8 mouse cellular contexts compared by ENCODE assay signal in genomic region chr6:54428850-54429446, GRCm38 (mm10). TPM values are rescaled to one million over a fixed set of nuclear protein-coding genes. Genes with fewer than 3 reads are reported as not detected.
DNase-seq lines count a peak whose midpoint lies in the region; ATAC-seq lines count a peak whose summit lies in the region.

No protein-coding gene starts in this region.

- peak overlapping the region; percentile 50; the same call in 1 of the 2 replicates for H3K9ac ChIP-seq in kidney, embryonic 15.5 days
- H3K9ac ChIP-seq in embryonic facial prominence, embryonic 11.5 days (replicated peaks; ENCODE audit: low read length): peak overlapping the region; percentile 55
- peak overlapping the region; percentile 80 for H3K9ac ChIP-seq in hindbrain, embryonic 16.5 days (ENCODE audit: low read depth, low read length)
- peak overlapping the region; percentile 83 for H3K9ac ChIP-seq in midbrain, embryonic 16.5 days (ENCODE audit: low read depth, low read length)

- H3K27me3 ChIP-seq in kidney, embryonic 15.5 days: peaks cover 48% of the 10 kb centered on the region
- peaks cover 6% of the 10 kb centered on the region; the same call in 1 of the 2 replicates for H3K27me3 ChIP-seq in embryonic facial prominence, embryonic 11.5 days (ENCODE audit: control insufficient read depth, insufficient read depth, low read length)
- no peaks in the 10 kb centered on the region for H3K27me3 ChIP-seq in hindbrain, embryonic 16.5 days (replicated peaks; ENCODE audit: control insufficient read depth, insufficient read depth, low read length)
- H3K27me3 ChIP-seq in midbrain, embryonic 16.5 days (ENCODE audit: control insufficient read depth, insufficient read depth, low read depth, low read length): no peaks in the 10 kb centered on the region

- H3K27ac ChIP-seq in kidney, embryonic 15.5 days: no peak overlapping the region
- no peak overlapping the region for H3K27ac ChIP-seq in embryonic facial prominence, embryonic 11.5 days (replicated peaks; ENCODE audit: low read depth, low read length)
- H3K27ac ChIP-seq in hindbrain, embryonic 16.5 days (ENCODE audit: low read depth, low read length): peak overlapping the region; percentile 19; the same call in 1 of the 2 replicates
- peak overlapping the region; percentile 65 for H3K27ac ChIP-seq in midbrain, embryonic 16.5 days (ENCODE audit: low read length)

- 3% methylated on average over 13 of the region's 14 CpGs for WGBS in kidney, embryonic 15.5 days
- WGBS in embryonic facial prominence, embryonic 11.5 days: 4% methylated on average over 14 of the region's 14 CpGs
- 7% methylated on average over 14 of the region's 14 CpGs for WGBS in hindbrain, embryonic 16.5 days
- 11% methylated on average over 14 of the region's 14 CpGs for WGBS in midbrain, embryonic 16.5 days

- peak overlapping the region; percentile 58 for H3K4me3 ChIP-seq in kidney, embryonic 15.5 days (replicated peaks)
- peak overlapping the region; percentile 52 for H3K4me3 ChIP-seq in embryonic facial prominence, embryonic 11.5 days (ENCODE audit: low read depth, low read length)
- H3K4me3 ChIP-seq in hindbrain, embryonic 16.5 days (ENCODE audit: low read length): peak overlapping the region; percentile 66
- H3K4me3 ChIP-seq in midbrain, embryonic 16.5 days (ENCODE audit: low read depth, low read length): peak overlapping the region; percentile 72

- peaks cover 19% of the 10 kb centered on the region for H3K4me1 ChIP-seq in kidney, embryonic 15.5 days
- H3K4me1 ChIP-seq in embryonic facial prominence, embryonic 11.5 days (ENCODE audit: control insufficient read depth, insufficient read depth, low read length): no peaks in the 10 kb centered on the region
- peaks cover 17% of the 10 kb centered on the region for H3K4me1 ChIP-seq in hindbrain, embryonic 16.5 days (ENCODE audit: control insufficient read depth, insufficient read depth, low read depth, low read length)
- H3K4me1 ChIP-seq in midbrain, embryonic 16.5 days (ENCODE audit: control insufficient read depth, insufficient read depth, low read length): peaks cover 14% of the 10 kb centered on the region; the same call in 1 of the 2 replicates

- no peak for DNase-seq in kidney, postnatal 25 days
- DNase-seq in embryonic facial prominence, embryonic 11.5 days (ENCODE audit: low spot score): no peak
- no peak for DNase-seq in layer of hippocampus, postnatal 10 days (ENCODE audit: low spot score in 2 of 2)

- peak overlapping the region; percentile 96 for H3K4me2 ChIP-seq in kidney, embryonic 15.5 days
- H3K4me2 ChIP-seq in embryonic facial prominence, embryonic 11.5 days (ENCODE audit: low read depth, low read length): peak overlapping the region; percentile 99
- peak overlapping the region; percentile 88 for H3K4me2 ChIP-seq in hindbrain, embryonic 16.5 days (ENCODE audit: low read length)
- H3K4me2 ChIP-seq in midbrain, embryonic 16.5 days (ENCODE audit: low read length): peak overlapping the region; percentile 82

- no peaks in the 10 kb centered on the region for H3K9me3 ChIP-seq in kidney, embryonic 15.5 days (replicated peaks)
- H3K9me3 ChIP-seq in embryonic facial prominence, embryonic 11.5 days (replicated peaks; ENCODE audit: control insufficient read depth, low read length): no peaks in the 10 kb centered on the region
- no peaks in the 10 kb centered on the region for H3K9me3 ChIP-seq in hindbrain, embryonic 16.5 days (ENCODE audit: control insufficient read depth, low read length)
- no peaks in the 10 kb centered on the region for H3K9me3 ChIP-seq in midbrain, embryonic 16.5 days (replicated peaks; ENCODE audit: control insufficient read depth, low read length, poor library complexity, severe bottlenecking)

- ATAC-seq in kidney, embryonic 15.5 days (replicated peaks; ENCODE audit: low FRiP score): peak; percentile 22; the same call in 1 of the 2 replicates
- no peak for ATAC-seq in embryonic facial prominence, embryonic 11.5 days (replicated peaks; ENCODE audit: insufficient number of reproducible peaks, low FRiP score, low TSS enrichment, low read depth)
- ATAC-seq in hindbrain, embryonic 16.5 days: peak; percentile 46
- peak; percentile 66 for ATAC-seq in midbrain, embryonic 16.5 days
- ATAC-seq in megakaryocyte-erythroid progenitor cell, adult 5-6 weeks (replicated peaks; ENCODE audit: low FRiP score, low TSS enrichment, poor library complexity, severe bottlenecking): no peak
- no peak for ATAC-seq in cerebellum, adult (ENCODE audit: insufficient number of reproducible peaks, low FRiP score, low TSS enrichment)

- no peaks in the 10 kb centered on the region for H3K36me3 ChIP-seq in kidney, embryonic 15.5 days
- no peaks in the 10 kb centered on the region for H3K36me3 ChIP-seq in embryonic facial prominence, embryonic 11.5 days (replicated peaks; ENCODE audit: control insufficient read depth, insufficient read depth, low read depth, low read length)
- no peaks in the 10 kb centered on the region for H3K36me3 ChIP-seq in hindbrain, embryonic 16.5 days (ENCODE audit: control insufficient read depth, insufficient read depth, low read length)
- no peaks in the 10 kb centered on the region for H3K36me3 ChIP-seq in midbrain, embryonic 16.5 days (ENCODE audit: control insufficient read depth, insufficient read depth, low read length)

RNA-seq across cellular contexts. Expression of gene Wipf3, which starts 0.5 kb away (rescaled TPM):
- 2.2 and 2.5 TPM in 2 replicates for polyA plus RNA-seq in kidney, embryonic 15.5 days (2015; fragmentation: Nextera tagmentation; extraction: Ambion mirVana)
- 0.86 and 0.90 TPM in 2 replicates for polyA plus RNA-seq in embryonic facial prominence, embryonic 11.5 days (2014; fragmentation: Nextera tagmentation; extraction: Ambion mirVana)
- polyA plus RNA-seq in hindbrain, embryonic 16.5 days (2015; fragmentation: Nextera tagmentation; extraction: Ambion mirVana): 2.3 and 2.5 TPM in 2 replicates
- 3.6 and 5.0 TPM in 2 replicates for polyA plus RNA-seq in midbrain, embryonic 16.5 days (2015; fragmentation: Nextera tagmentation; extraction: Ambion mirVana)
- not detected in 2 replicates for total RNA-seq in megakaryocyte-erythroid progenitor cell, adult 5-6 weeks (2014; fragmentation: Nextera tagmentation)
- total RNA-seq in megakaryocyte-erythroid progenitor cell, adult 5-6 weeks (2017): not detected in 2 replicates
- 100 to 1,000 TPM; 137 to 139 TPM for total RNA-seq in layer of hippocampus, postnatal 10 days (2021)

Comparison
In these comparisons a context has a peak if more than half of its experiments do, and no peak if none do; other contexts are left out.
1. ATAC-seq: peak in kidney, embryonic 15.5 days (single experiment), hindbrain, embryonic 16.5 days (single experiment) and midbrain, embryonic 16.5 days (single experiment); none in embryonic facial prominence, embryonic 11.5 days (single experiment), megakaryocyte-erythroid progenitor cell, adult 5-6 weeks (single experiment) and cerebellum, adult (single experiment).
2. H3K27ac ChIP-seq: peak in hindbrain, embryonic 16.5 days (single experiment) and midbrain, embryonic 16.5 days (single experiment); none in kidney, embryonic 15.5 days (single experiment) and embryonic facial prominence, embryonic 11.5 days (single experiment).
3. Peak in every context shown above with its lines, with median percentiles within 50 percentile points of each other: H3K4me2 ChIP-seq, H3K4me3 ChIP-seq and H3K9ac ChIP-seq.